Mouse (Mus musculus) olfactory bulb, adult 2 months (tissue): ENCODE results near the gene Camkmt. TPM values are rescaled to one million over a fixed set of nuclear protein-coding genes. Genes with fewer than 3 reads are reported as not detected.

Experiments used
- H3K27ac ChIP-seq: fragments of 200-500 bp; 2 replicates; pipeline ENCODE4 v1.5.1; 2012; ENCODE audit warnings: low read depth, low read length; ENCODE audit not compliant: insufficient read depth
- H3K4me1 ChIP-seq: fragments of 200-500 bp; 2 replicates; pipeline ENCODE4 v1.6.1; 2012; ENCODE audit warnings: low read length; ENCODE audit not compliant: control insufficient read depth, insufficient read depth
- H3K4me3 ChIP-seq: fragments of 200-500 bp; 2 replicates; pipeline ENCODE4 v1.5.1; 2012; ENCODE audit warnings: mild to moderate bottlenecking, low read depth, low read length, moderate library complexity; ENCODE audit not compliant: insufficient read depth
- CTCF ChIP-seq: fragments of 200-500 bp; IDR thresholded peaks from 2 replicates; pipeline ENCODE4 v1.5.1; 2012; ENCODE audit warnings: low read depth, mild to moderate bottlenecking, low read length, moderate library complexity; ENCODE audit not compliant: insufficient read depth
- POLR2A ChIP-seq: fragments of 200-500 bp; IDR thresholded peaks from 2 replicates; pipeline ENCODE4 v1.6.1; 2012; ENCODE audit warnings: mild to moderate bottlenecking, low read depth, low read length, moderate library complexity; ENCODE audit not compliant: insufficient read depth
- WGBS: fragments of 180-500 bp; shearing (Covaris S2); methylation state at CpG from one replicate; pipeline ENCODE4 v1.1.7; 2018; 5-methylcytosine and 5-hydroxymethylcytosine counted together
- polyA plus RNA-seq: library from polyadenylated mRNA; stranded (reverse); fragments of >200 nt; gene quantifications from 2 replicates; pipeline ENCODE4 v1.2.4, GENCODE M21; 2012; ENCODE audit warnings: low replicate concordance; ENCODE audit not compliant: missing spikeins, insufficient read depth, insufficient read length

Gene Camkmt
- polyA plus RNA-seq, 1 experiment = not detected

DNA sequence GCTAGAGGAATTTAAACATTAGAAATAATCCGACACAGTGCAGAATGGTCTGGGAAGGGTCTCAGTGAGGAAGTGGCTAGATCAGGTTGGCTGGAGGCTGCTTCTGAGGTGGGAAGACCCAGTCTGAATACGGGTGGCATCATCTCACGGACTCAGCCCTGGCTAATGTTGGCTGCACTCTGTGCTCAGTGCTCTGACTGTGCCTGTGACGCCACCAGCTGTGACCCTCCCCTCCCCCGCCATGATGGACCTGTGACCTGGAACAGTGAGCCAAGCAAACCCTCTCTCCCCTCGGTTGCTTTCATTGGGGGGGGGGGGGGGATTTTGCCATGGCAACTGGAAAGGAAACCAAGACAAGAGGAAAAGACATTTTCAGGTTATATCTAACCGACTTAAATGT, 159.4 kb downstream of the Camkmt start:
- no peak overlapping the region for H3K27ac ChIP-seq
- H3K4me1 ChIP-seq = no peaks in the 10 kb centered on the region
- no peak for TF ChIP-seq POLR2A
- no peak for TF ChIP-seq CTCF
- H3K4me3 ChIP-seq = no peak overlapping the region
- WGBS = 72% methylated on average over 7 of the region's 7 CpGs

DNA sequence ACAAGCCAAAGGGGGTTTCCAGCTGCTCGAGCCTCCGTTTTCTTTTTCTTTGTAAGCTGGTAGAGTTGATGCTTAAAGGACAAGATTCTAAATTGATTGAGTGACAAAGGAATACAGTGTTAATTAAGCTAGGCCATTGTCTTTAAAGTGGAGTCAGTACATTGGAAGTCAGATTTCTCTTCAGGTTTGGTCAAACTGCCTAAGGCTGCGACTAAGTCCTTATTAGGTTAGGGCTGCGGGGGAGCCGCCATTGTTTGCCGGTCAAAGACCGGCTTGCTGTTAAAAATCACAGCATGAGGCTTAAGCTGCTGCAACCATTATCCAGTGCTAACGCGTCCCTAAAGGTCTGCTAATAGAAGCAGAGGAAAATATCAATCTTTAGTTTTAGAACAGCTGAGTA, 166.6 kb downstream of the Camkmt start:
- WGBS = 38% methylated on average over 9 of the region's 9 CpGs
- Histone ChIP-seq H3K27ac (no peak overlapping the region), H3K4me1 (no peaks in the 10 kb centered on the region), H3K4me3 (no peak overlapping the region)
- TF ChIP-seq POLR2A (no peak), CTCF (no peak)

DNA sequence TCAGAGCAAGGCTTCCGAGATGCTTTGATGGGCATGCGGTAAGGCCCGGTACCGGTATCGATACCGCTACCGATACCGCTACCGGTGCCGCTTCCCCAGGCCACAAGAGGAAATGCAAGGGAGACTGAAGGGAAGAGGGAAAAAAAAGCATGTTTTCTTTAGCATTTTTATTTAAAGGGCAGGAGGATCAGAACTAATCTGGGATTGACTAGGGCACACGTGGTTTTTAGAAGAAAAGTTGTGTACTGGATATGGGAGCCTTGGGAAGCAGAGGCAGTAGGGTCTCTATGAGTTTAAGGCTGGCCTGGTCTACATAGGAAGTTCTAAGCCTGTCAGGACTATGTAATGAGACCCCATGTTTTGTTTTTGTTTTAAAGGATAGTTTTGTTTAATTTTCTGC, 167.0 kb downstream of the Camkmt start:
- 55% methylated on average over 11 of the region's 11 CpGs for WGBS
- TF ChIP-seq POLR2A = no peak
- no peak for TF ChIP-seq CTCF
- H3K27ac ChIP-seq = no peak overlapping the region
- no peaks in the 10 kb centered on the region for H3K4me1 ChIP-seq
- no peak overlapping the region for H3K4me3 ChIP-seq

DNA sequence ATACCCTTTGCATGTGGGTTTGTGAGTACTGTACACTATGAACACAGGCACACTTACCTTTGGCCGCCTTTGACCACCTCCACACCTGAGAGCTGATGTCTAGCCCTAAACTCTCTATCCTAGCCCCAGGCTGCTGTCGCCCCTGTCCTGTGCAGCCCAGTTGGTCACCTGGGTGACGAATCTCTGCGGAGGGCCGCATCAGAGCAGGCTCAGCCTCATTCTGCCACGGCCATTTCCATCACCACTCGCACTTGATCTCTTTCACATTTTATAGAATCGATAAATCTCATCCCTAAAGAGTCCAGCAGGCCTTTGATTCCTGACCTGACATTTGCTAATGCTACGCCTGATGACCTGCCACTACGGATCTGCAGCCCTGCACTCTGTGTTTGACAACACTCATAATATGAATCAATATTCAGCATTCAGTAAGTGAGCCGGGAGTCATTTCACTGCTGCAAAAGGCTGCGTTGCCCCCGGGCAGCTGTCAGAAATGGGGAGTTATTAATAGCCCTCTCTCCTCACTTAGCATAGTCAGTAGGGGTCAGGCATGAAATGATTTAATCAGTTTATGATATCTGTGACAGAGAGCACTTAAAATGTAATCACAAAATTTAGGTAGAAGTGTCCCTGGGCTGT, 168.5 kb downstream of the Camkmt start:
- Histone ChIP-seq H3K27ac (no peak overlapping the region), H3K4me1 (no peaks in the 10 kb centered on the region), H3K4me3 (no peak overlapping the region)
- WGBS = 93% methylated on average over 13 of the region's 13 CpGs
- TF ChIP-seq CTCF = no peak
- TF ChIP-seq POLR2A = no peak

DNA sequence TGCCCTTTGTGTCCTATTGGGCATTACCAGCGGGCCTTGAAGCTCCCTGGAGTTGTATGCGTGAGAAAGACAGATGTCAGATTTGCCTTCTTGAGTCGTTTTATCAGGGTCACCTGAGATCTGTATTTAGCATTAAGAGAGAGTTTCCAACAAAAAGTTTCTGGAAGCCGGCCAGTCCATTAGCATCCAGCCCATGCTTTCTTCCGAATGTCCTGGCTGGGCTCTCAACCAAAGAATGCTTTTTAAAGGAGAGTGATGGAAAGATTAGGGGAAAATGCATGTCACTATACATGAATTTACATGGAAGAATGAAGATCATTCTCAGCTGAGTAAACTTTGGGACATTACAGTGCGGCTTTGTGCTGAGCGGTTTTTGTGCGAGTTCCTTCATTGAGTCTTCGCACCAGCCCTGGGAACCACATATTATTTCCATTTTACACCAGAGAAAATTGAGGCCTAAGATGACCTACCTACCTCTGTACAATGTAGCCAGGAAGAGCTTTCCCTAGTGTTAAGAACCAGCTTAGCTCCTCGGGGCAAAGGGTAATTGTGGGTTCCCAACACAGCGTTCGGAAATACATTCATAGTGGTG, 176.6 kb downstream of the Camkmt start:
- no peak for TF ChIP-seq POLR2A
- TF ChIP-seq CTCF = no peak
- Histone ChIP-seq H3K27ac (no peak overlapping the region), H3K4me3 (no peak overlapping the region), H3K4me1 (no peaks in the 10 kb centered on the region)
- 69% methylated on average over 12 of the region's 12 CpGs for WGBS

DNA sequence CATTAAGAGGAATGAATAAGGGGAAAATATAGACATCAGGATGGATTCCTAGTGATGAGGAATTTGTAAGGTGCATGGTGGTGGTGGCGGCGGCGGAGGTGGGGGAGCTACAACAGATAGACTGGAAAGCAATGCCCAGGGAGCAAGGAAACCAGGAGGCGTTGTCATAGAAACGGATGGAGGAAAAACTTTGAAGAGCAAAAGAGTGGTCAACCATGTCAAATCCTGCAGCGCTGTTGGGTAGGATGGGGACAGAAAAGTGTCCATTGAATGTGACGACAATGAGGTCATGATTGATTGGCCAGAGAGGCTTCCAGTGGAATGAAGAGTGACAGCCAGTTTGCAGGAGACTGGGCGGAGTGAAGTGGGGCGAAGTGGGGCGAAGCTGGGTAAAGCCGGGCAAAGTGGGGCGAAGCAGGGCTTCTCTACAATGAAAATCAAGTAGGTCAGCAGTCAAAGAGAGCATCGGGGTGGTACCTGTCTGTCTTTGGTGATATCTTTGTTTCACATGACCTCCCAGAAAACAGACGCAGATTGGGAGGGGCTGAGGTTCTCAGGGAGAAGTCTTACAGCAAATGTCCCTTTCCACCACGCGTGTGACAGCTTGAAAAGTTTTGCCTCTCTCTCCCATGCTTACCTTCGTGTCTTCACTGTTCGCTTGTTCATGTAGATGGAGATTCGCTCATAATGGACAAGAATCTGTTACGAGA, 181.3 kb downstream of the Camkmt start:
- WGBS = 83% methylated on average over 20 of the region's 20 CpGs
- TF ChIP-seq CTCF (no peak), POLR2A (no peak)

DNA sequence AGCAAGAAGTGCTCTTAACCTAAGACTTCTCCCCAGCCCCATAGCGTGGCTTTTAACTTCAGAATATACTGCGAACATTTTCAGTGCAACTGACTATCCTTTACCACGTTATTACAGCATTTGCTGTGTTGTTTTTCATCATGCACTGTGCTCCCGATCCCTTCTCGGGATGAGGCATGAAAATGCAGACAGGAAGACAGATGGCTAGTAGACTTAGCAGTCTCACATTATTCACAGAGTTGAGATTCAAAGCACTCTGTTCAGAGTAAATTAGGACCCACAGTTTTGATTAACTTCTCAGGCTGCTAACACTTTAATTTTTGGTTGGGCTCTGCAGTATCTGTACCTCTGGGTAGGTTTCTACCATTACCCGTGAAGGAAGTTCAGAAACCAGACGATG, 189.4 kb downstream of the Camkmt start:
- TF ChIP-seq CTCF (no peak), POLR2A (no peak)

More for the DNA sequence above, 181.3 kb downstream of the Camkmt start:
- no peak overlapping the region for H3K4me3 ChIP-seq
- H3K27ac ChIP-seq = no peak overlapping the region
- no peaks in the 10 kb centered on the region for H3K4me1 ChIP-seq

DNA sequence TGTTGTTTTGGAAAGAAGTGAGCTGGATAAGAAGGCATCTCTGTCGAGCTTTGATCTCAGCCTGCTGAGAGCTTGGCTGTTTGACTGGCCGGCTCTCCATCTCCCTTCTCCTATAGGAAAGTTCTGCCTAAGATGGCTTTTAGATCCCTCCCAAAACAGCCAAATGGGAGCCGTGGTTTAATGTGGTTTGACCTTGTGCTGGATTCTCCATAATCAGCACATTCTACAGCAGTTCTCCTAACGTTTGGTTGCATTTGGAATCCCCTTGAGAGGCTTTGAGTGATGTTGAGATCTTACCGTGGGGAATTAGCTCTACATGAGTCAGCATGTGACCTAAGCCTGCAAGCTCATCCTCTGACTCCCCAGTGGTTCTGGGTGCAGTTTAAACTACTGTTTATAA, 192.1 kb downstream of the Camkmt start:
- Histone ChIP-seq H3K4me1 (no peaks in the 10 kb centered on the region), H3K4me3 (no peak overlapping the region), H3K27ac (no peak overlapping the region)
- no peak for TF ChIP-seq CTCF
- 76% methylated on average over 5 of the region's 5 CpGs for WGBS

More for the DNA sequence above, 189.4 kb downstream of the Camkmt start:
- Histone ChIP-seq H3K27ac (no peak overlapping the region), H3K4me1 (no peaks in the 10 kb centered on the region), H3K4me3 (no peak overlapping the region)
- WGBS = 89% methylated on average over 7 of the region's 7 CpGs

DNA sequence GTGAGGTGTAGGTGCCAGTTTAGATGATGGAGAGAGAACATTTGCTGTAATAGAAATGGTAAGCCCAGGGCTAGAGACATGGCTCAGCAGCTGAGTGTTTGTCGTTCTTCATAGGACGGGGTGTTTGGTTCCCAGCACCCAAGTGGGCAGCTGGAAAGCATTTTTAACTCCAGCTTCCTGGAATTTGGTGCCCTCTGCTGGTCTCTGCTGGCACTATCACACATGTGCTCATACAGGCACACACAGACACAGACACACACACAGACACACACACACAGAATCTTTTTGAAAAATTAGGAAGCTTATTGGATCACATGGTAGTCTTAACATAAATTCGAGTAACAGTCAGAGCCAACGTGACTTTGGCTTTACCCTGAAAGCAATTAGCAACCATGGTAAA, 200.8 kb downstream of the Camkmt start:
- H3K4me1 ChIP-seq = peaks cover 7% of the 10 kb centered on the region
- H3K4me3 ChIP-seq = no peak overlapping the region
- TF ChIP-seq POLR2A = no peak
- no peak overlapping the region for H3K27ac ChIP-seq
- WGBS = 88% methylated on average over 4 of the region's 4 CpGs

DNA sequence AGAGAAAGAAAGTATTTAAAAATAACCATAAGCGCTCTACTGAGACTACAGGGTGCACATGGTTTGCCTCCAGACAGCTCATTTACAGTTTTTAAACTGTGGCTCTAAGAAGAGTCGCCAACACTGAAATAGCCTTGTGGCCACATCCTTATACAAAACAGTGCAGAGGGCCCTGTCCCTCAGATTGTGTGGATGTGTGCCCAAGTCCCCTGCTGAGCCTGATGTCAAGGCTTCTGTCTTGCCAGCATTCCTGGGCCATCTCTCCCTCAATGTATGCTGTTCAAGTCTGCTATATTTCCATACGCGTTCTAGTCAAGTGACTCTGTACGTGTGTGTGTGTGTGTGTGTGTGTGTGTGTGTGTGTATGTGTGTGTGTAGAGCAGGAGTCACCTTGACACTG, 201.2 kb downstream of the Camkmt start:
- 81% methylated on average over 5 of the region's 5 CpGs for WGBS
- TF ChIP-seq CTCF = no peak
- no peak for TF ChIP-seq POLR2A
- H3K4me1 ChIP-seq = peaks cover 7% of the 10 kb centered on the region
- H3K4me3 ChIP-seq = no peak overlapping the region
- no peak overlapping the region for H3K27ac ChIP-seq
